Mouse (Mus musculus) olfactory bulb, adult 2 months (tissue): ENCODE results near the gene Ppp1r12b.

Experiments used
- CTCF ChIP-seq: fragments of 200-500 bp; IDR thresholded peaks from 2 replicates; pipeline ENCODE4 v1.5.1; 2012; ENCODE audit warnings: low read depth, mild to moderate bottlenecking, low read length, moderate library complexity; ENCODE audit not compliant: insufficient read depth
- POLR2A ChIP-seq: fragments of 200-500 bp; IDR thresholded peaks from 2 replicates; pipeline ENCODE4 v1.6.1; 2012; ENCODE audit warnings: mild to moderate bottlenecking, low read depth, low read length, moderate library complexity; ENCODE audit not compliant: insufficient read depth

GRCm38 (mm10) chr1:134788096-134788495 is 167.6 kb downstream of the Ppp1r12b start:
- no peak for TF ChIP-seq CTCF
- TF ChIP-seq POLR2A, result no peak
